Mouse (Mus musculus) heart, adult 18-20 months (tissue): ENCODE measurements around the gene Zic3. TPM values are rescaled to one million over a fixed set of nuclear protein-coding genes. Genes with fewer than 3 reads are reported as not detected.
A peak's percentile ranks its signal among the peaks of the same experiment; 100 is the strongest.

Experiments
- DNase-seq, 2 experiments: peaks; one replicate each; pipeline ENCODE4 v3.0.0; 2021 to 2022; ENCODE audit warnings: mixed read lengths in 1 of 2
- long read RNA-seq, 2 experiments: library from polyadenylated mRNA; stranded (forward); transcript quantifications; one replicate each; pipeline ENCODE4 v2.0.0; 2021
- total RNA-seq, 2 experiments: library from RNA; stranded (reverse); gene quantifications; 2 replicates each; pipeline ENCODE4 v1.2.3; 2021

Zic3 gene
- not detected for total RNA-seq
- long read RNA-seq, experiment 1: 0 reads
- long read RNA-seq, experiment 2: 0 reads

DNA sequence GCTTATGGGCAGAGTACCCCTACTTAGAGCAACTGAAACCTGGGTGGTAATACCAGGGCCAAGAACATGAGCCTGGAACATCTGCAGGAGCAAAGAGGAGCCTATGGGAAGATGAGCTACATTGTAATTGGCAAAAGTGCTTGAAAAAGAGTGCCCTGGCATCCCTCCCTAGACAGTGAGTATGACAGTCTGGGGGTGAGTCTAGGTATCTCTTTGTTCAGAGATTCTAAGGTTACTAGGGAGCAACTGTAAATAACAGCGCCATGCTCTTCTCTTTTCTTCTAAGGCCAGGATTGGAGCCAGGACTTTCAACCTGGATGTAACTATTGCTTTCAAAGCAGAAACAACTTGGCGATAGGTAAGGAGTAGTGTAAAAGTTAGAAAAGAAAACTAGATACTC is at the start of gene Zic3:
Gene Zic3 (plus strand): TSS at position 301 of the 400 bp plus-strand sequence.
- DNase-seq: no peak

DNA sequence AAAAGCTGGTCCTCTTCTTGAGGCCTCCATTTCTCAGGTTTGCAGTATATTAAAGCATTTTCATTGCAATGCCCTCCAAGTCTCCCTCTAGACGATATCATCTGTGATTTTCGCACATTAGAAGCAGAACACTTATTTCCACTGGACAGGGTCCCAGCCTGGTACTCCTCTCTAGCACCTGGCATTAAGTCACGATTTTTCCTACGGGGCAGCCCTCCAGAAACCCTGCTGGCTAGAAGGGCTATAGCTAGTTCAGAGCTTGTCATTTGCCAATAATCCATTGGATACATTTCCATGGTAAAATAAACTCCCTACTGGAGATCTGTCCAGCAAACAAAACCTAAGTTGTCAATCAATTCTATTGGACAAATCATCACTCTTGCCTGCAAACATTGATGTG is 40.1 kb upstream of the Zic3 start:
- no peak for DNase-seq

DNA sequence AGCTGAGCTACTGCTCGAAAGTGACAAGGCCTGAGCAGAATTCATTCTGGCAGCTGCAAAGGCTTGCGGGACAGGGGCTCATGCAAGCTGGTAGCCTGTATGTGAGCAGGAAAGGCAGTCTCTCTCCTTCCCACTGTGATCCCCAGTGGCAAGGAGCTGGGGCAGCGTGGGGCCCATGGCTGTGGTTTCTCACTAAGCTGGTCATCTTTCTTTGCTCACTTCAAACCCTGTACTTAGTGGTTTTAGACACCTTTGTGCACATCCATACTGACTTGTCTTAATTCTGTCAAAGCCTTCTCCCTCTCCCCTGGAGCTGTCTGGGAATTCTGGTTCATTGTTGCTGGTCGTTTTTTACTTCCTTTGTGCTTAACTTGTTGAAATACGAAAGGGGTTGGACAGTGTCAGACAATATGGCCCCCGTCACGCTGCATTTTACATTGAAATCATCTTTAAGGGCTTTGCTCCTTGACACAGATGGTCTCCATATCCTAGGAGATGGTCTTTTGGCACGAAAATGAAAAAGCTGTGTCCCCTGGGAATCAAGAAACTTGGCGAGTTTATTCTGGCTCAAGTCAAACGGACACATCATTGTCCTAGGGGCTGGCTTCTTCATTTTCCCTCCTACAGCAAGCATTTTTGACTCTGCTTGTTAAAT is 34.9 kb upstream of the Zic3 start:
- DNase-seq: no peak

DNA sequence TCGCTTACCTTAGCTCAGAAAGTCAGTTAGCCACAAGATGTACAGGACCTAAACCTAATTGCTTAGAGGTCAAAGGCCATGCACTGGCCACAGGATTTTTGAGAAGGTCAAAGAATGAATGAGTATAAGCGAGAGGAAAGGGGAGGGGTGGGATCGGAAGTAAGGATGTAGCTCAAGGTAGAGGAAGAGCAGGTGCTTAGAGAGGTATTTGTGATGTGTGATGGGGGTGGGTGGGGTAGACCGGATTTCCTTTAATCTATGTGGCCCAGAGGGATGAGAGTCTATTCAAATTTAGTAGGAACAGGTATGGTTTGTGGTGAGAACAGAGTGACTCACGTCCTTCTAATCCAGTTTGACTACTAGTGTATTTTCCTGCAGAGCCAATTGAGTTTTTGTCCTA is 9.1 kb upstream of the Zic3 start:
- DNase-seq: no peak

DNA sequence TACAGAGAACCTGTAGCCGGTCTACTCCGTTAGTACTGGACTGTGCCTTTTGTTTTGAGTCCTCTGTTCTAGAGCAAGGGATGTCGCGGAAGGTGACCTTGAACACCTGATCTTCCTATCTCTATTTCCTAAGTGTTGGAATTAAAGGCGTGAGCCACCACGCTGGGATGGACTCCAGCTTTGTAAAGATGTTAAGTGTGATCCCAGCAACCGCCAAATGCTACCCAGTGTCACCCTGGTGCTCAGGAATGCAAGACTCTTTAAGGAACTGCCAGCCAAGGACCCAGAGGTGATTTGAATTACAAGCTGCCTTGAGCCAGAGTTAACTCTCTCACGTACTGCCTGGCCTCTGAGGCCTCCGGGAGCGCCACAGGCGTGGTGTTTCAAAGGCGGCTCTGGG is 8.4 kb upstream of the Zic3 start:
- DNase-seq: no peak

DNA sequence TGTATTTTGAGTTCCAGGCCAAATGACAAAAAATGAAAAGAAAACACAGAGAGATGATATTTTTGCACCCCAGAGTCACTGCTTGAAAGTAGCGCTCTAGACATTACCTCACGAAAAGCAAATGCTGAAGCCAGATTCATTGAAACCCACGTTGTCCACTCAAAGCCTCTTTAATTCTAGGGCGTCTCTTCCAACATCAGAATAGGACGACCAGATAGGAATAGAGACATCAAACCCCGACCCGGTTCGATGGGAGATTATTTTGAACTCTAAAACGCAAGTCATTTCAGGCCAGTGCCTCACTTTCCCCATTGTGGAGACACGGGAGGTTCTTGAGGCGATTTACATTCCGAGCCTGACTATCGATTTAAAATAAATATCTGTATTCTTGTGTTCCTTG is 7.7 kb upstream of the Zic3 start:
- DNase-seq: no peak

DNA sequence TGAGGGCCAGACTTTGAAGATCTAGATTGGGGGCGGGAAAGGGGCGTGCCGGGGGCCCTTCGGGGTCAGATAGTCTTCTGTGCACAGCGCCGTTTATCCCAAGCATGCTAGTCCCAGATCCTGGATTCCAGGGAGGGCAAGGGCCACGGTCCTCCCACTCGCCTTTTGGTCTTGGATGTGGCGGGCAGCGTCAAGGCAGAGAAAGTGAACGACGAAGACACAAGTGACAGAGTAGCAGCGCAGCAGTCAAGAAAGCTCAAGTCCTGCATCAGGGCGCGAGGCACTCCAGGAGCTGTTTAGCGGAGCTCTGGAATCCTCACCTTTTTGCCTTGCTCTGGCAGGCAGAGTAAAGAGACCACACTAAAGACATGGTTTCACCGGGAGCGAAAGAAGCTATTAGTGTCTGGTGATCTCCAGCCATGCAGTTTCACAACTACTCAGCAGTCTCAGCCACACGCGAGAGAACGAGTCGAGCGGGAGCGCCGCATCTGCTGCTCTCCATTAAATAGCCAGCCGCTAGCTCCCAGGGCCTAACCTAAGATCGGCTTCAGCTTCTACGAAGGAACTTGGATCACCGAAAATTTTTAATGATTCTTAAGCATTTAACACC is 7.1 kb upstream of the Zic3 start:
- no peak for DNase-seq

DNA sequence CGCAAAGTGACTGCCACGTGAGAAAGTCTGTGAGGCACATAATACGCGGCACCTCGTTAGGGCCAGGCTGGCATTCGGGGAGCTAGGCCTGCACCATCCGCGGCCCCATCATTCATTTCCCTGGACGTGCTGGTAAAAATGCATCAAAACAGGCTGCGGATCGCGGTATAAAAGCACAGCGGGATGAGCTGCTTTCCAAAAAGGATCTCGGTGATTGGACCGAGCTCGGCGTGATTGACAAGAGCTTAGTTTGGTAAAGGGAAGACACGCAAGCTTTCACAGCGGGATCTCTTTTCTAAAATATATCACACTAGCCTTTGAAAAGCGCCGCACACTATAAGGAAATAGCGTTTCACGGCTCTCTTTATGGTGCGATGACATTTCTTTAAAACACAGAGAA is 3.8 kb upstream of the Zic3 start:
- no peak for DNase-seq

DNA sequence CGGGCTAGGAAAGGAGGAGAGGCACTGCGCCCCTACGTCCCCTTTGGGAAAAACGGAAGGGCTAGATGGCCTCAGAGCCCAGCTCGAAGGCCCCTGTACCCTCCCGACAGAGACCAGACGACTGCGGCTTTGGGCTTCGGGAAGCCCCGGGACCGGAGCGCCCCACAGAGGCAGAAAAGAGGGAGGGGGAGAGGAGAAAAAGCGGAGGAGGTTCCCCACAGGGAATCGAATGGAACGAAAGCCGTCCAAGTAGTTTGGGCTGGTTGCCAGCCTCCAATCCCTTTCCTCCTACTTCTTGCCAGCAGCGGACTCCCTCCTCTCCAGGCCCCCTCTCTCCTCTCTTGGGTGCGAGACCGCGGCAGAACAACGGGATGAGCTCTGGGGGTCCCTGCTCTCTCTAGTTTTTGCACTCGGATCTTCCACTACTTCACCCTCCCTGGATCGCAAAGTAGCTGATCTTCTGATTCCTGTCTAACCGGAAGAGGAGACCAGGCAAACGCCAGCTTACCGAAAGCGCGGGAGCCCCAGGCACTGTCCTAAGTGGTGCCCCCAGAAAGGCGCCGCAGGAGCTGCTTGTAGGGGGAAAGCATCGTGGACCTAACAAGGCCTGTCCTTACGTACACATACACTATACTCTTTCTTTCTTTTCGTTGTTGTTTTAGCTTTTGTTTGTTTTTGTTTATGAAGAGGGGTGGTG is 3.1 kb upstream of the Zic3 start:
- DNase-seq: no peak

DNA sequence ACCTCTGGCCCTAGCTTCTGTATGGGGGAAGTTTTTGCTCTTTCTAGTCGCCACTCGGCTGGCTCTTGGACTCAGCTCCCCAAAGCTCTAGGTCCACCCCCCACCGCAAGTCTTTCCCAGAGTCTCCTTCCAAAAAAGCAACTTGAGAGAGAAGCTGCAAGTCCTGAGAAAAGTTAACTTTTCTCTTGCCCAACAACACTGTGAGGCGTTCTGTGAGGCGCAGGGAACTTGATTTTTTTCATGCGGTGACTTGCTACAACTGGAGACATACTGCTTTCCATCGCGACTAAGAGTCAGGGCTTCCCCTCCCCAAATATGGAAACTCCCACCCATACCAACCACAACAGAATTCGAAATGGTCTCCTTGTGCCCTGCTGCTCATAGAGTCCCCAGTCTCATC is 5.1 kb downstream of the Zic3 start:
- no peak for DNase-seq

DNA sequence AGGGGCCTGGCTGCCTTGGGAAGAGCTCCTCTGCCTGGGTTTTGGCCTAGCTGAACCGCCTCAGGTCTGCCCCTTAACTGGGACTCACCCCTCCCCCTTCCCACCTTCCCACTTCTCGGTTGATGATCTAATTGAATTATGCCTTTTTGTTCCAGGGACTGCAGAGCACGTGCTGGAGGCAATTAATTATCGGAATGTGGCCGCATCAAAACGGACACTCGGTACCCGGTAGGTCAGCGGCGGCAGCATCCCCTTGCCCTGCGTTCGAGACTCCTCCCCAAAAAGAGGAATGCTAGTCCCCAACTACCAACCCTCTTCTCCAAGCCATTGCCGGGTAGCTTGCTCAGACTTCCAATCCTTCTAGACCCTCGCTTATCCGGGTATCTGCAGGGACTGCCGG is 5.6 kb downstream of the Zic3 start:
- no peak for DNase-seq

DNA sequence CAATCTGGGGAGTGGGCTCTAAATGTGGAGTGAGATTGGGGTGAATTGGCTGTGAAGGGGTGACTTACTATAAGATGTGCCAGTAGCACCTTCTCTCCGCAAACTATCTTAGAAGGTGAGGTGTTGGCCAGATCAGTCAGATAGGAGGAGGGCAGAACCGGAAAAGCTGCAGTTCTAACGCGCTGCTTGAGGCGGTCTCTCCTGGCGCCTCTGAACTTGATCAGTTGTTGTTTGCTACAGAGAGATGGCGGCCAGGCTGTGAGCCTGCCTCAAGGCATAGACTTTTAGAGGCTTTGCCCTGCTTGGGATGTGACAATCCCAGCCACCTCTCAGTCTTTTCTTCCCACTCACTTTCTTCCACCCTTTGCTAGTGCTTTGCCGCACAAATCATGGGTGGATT is 6.4 kb downstream of the Zic3 start:
- no peak for DNase-seq

DNA sequence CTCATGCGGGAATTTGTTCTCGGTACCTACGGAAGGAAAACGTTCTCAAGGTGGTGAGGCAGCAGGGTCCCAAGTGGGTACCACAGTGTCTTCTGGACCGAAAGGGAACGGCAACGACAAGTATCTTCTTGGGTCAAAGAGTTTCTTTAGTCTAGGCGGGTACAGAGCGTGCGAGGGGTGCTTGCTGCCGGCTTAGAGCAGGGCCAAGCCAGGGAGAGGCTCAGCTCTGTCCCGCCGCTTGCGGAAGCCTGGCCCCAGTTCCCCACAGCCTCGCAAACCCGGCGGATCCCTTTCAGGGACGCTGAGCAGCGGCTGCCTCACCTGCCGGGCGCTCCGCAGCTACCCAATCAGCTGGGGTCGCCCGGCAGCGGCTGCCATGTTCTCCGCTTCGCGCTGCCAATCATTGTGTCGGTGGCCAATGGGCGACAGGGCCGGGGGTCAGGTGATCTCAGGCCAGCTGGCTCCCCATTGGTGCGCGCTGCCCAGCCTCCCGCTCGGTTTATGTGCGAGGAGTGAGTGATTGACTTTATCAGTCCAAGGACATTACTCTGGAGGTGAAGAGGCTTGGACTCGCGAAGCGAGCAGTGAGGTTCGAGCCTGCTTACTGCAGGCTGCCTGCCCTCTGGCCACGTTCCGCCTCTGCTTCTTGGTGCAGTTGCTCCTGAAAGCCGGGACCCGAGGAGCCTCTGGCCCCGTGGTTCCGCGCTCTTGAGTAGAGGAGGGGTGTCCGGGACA is 7.8 kb downstream of the Zic3 start:
- peak in 1 of 2 experiments; percentile 15 for DNase-seq

DNA sequence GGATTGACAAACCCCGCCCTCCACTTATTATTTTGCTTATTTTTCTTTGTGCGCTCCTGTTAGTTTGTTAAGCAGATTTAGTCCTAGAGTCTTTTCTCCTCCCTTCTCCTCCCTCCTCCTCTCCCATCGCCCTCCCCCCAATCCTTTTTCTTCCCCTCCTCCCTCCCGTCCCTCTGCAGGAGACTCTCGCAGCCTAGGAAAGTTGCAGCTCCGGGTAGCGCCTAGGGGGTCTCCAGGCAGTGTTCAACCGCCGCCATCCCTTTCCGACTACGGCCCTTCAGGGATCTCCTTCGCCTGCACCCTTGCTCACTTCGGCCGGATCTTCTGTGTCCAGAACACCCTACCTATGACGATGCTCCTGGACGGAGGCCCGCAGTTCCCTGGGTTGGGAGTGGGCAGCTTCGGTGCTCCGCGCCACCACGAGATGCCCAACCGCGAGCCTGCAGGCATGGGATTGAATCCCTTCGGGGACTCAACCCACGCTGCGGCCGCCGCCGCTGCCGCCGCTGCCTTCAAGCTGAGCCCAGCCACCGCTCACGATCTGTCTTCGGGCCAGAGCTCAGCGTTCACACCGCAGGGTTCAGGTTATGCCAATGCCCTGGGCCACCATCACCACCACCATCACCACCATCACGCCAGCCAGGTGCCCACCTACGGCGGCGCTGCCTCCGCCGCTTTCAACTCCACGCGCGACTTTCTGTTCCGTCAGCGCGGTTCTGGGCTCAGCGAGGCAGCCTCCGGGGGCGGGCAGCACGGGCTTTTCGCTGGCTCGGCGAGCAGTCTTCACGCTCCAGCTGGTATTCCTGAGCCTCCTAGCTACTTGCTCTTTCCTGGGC is 8.6 kb downstream of the Zic3 start:
- DNase-seq: no peak

DNA sequence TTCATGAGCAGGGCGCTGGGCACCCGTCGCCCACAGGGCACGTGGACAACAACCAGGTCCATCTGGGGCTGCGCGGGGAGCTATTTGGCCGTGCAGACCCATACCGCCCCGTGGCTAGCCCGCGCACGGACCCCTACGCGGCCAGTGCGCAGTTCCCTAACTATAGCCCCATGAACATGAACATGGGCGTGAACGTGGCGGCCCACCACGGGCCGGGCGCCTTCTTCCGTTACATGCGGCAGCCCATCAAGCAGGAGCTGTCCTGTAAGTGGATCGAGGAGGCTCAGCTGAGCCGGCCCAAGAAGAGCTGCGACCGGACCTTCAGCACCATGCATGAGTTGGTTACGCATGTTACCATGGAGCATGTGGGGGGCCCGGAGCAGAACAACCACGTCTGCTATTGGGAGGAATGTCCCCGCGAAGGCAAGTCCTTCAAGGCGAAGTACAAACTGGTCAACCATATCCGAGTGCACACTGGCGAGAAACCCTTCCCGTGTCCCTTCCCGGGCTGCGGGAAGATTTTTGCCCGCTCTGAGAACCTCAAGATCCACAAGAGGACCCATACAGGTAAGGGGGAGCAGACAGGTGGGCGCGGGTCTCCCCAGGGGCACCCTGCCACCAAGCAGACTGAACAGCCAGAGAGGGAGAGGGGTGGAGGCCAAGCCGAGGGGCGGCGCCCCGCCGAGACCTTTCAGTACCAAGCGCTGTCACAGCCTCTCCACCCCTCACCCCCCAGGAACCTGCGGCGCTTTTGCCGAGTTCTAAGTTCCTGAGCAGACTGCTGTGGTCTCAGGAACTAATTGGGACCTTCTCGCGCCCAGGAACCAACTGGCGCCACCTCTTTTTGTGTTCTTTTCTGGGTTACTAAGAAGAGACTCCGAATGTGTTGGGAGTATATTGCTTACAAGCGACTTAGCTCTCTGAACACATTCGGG is 9.4 kb downstream of the Zic3 start:
- no peak for DNase-seq

DNA sequence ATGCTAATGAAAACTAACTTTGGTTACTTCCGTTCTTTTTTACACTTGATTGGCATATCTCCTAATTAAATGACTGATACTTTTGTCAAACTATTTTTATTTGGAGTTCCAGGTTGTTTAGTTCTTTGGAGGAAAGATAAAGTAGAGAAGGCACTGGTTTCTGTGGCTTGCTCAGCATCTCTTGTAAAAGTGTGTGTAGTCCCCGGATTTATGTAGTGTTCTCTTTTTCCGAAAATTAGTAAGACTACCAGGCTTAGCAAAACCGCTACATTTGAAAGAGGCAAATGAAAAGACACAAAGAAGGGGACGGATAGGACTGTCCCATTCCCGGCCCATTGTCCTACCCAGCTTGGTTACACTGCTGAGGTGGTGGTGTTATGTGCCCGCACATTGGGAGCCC is 10.1 kb downstream of the Zic3 start:
- DNase-seq: no peak

DNA sequence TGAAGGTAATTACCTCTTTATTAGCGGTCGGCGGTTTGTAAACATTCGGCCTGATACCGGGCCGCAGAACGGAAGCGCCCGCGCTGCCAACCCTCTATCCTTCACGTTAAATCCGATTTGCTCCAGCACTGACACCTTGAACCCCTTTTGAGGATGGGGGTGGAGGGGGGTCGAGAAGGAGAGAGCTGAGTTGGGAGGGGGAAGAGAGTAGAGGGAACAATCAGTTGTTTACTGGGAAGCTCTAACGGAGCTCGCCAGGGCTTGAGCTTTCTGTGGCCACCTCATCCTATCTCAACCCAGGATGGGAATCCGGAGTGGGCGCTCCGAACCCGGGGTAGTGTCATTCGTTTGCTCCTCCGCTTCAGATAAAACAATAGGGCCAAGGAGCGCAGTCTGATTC is 11.0 kb downstream of the Zic3 start:
- DNase-seq: no peak

DNA sequence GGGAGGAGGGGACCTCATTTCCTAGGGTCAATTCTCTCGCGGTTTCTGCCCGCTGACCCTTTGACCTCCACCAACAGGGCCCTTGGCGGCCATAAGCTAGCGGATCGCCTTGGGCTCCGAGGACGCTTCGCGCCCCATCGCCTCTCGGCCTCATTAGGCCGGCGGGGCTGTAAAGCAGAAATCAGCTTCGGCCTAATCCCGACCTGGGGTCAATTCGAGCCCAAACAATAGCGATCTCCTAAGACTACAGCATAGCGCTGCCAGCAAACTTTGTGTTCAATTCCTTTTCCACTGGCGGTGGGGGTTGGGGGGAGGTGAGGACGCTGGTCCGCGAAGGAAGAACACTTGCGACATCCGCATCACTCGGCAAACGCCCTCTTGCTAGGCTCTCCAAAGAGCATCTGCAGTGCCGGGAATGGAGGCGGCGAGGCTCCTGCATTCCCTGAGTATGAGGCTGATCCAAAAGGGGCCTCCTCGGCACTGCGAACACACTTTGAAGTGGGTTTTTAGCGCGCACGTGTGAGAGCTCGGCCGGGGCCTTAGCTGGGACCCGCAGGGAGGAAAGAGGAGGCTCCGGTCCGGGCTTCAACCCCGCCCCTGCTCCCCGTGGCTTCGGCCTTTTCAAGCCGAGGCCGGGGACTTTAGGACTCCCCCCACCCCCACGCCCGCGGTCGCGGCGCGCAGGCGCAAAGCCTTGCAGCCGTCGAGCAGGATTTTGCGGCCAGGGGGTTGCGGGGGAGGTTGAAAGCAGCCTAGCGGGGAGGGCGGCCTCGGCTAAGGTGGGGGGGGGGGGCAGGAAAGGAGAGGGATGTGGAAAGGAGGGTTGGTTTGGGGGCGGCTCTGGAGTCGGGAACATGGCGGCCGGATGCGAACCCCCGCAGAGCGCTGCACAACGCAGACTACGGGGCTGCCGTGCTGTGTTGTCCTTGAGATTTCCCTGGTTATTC is 15.8 kb downstream of the Zic3 start:
- no peak for DNase-seq

DNA sequence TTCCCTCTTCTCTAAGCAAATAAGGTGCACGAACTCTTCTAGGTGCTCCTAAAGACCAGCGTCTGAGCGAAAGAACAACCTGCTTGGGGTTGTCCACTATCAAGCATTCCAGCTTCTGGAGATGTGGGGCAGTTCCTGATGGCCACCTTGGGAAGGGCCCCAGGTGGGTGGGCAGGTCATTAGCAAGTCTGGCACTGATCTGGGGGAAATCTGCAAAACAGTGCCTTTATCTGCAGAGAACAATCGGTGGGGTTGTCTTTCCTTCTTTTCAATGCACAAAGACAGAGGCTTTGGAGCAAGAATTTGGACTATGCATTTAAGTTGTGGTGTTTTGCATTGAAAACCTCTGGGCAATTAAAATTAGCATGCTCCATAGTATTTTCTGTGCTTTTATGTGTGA is 17.2 kb downstream of the Zic3 start:
- no peak for DNase-seq

DNA sequence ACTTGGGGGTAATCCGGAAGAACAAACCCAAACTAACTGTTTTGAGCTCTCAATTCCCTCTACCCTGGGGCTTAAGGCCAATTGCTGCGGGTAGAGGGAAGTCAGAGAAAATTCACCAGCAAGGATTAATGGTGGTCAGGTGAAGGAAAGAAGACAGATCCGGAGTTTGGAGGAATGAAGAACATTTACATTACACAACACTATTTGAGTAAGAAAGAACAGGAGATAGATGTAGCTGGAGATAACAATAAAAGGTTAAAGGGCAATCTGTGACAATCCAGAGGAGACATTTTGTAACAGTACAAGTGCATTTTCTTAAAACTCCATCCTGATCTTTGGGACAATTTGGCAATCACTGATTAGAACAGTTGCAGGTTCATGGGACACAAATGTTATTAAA is 19.4 kb downstream of the Zic3 start:
- no peak for DNase-seq
